8 mouse cellular contexts compared by ENCODE assay signal in genomic region chr6:30205180-30205538, GRCm38 (mm10).
DNase-seq lines count a peak whose midpoint lies in the region; ATAC-seq and TF ChIP-seq lines count a peak whose summit lies in the region.
"Not testable (repeated sequence)": the region's sequence is repeated elsewhere in the genome, so short reads cannot be mapped to it uniquely, and the experiment has no call there.

No protein-coding gene starts in this region.

- TF ChIP-seq EP300 in ES-Bruce4 (IDR thresholded peaks at IDR 0.05; ENCODE audit: insufficient read depth, low read depth, low read length); liver, embryonic 14.5 days (IDR thresholded peaks at IDR 0.05; ENCODE audit: low read depth): not testable (repeated sequence)

- not testable (repeated sequence) for H3K36me3 ChIP-seq in ES-Bruce4 (ENCODE audit: control insufficient read depth, insufficient read depth, low read length, poor library complexity, severe bottlenecking); embryonic facial prominence, embryonic 13.5 days; heart, embryonic 15.5 days; kidney, embryonic 16.5 days (ENCODE audit: insufficient read depth, low read length); liver, embryonic 14.5 days (replicated peaks; ENCODE audit: control insufficient read depth, insufficient read depth, low read depth); midbrain, embryonic 10.5 days; testis, adult 2 months (ENCODE audit: control insufficient read depth, insufficient read depth, low read length)

- H3K4me2 ChIP-seq in embryonic facial prominence, embryonic 13.5 days = peak overlapping the region; percentile 65; the same call in 1 of the 2 replicates
- H3K4me2 ChIP-seq in heart, embryonic 15.5 days = peak overlapping the region; percentile 61; the same call in 1 of the 2 replicates
- H3K4me2 ChIP-seq in kidney, embryonic 16.5 days (replicated peaks; ENCODE audit: low read depth, low read length) = peak overlapping the region; percentile 53; the same call in 1 of the 2 replicates
- H3K4me2 ChIP-seq in liver, embryonic 14.5 days (ENCODE audit: low read depth) = peak overlapping the region; percentile 32

- peak overlapping the region; percentile 31; the same call in 1 of the 2 replicates for H3K4me3 ChIP-seq in ES-Bruce4 (ENCODE audit: low read depth, low read length)
- not testable (repeated sequence) for H3K4me3 ChIP-seq in embryonic facial prominence, embryonic 13.5 days; heart, embryonic 15.5 days; kidney, embryonic 16.5 days (ENCODE audit: low read length); liver, embryonic 14.5 days (ENCODE audit: insufficient read depth in 1 of 2, low read depth in 2 of 2, low read length in 2 of 2); midbrain, embryonic 10.5 days
- H3K4me3 ChIP-seq in testis, adult 2 months (ENCODE audit: control insufficient read depth, low read depth, low read length) = 0 out of 2 replicates have a peak overlapping the region, but pooled peaks have one; percentile 3

- not testable (repeated sequence) for TF ChIP-seq POLR2A in ES-Bruce4 (IDR thresholded peaks at IDR 0.05; ENCODE audit: insufficient read depth, low read length); testis, adult 2 months (IDR thresholded peaks at IDR 0.05; ENCODE audit: control insufficient read depth, low read depth, low read length)

- H3K9me3 ChIP-seq in ES-Bruce4 (replicated peaks; ENCODE audit: control insufficient read depth, insufficient read depth, low read length, poor library complexity, severe bottlenecking); embryonic facial prominence, embryonic 13.5 days; heart, embryonic 15.5 days (replicated peaks); kidney, embryonic 16.5 days (ENCODE audit: low read length); liver, embryonic 14.5 days (ENCODE audit: control insufficient read depth, low read length); midbrain, embryonic 10.5 days (replicated peaks): not testable (repeated sequence)

- not testable (repeated sequence) for H3K4me1 ChIP-seq in ES-Bruce4 (ENCODE audit: control insufficient read depth, insufficient read depth, low read length); embryonic facial prominence, embryonic 13.5 days; heart, embryonic 15.5 days (replicated peaks); kidney, embryonic 16.5 days (ENCODE audit: insufficient read depth, low read length); liver, embryonic 14.5 days (replicated peaks; ENCODE audit: control insufficient read depth in 2 of 2, insufficient read depth in 2 of 2, low read length in 1 of 2); testis, adult 2 months (ENCODE audit: control insufficient read depth, insufficient read depth, low read length)
- H3K4me1 ChIP-seq in midbrain, embryonic 10.5 days = peaks cover 17% of the 10 kb centered on the region

- not testable (repeated sequence) for H3K27ac ChIP-seq in ES-Bruce4 (ENCODE audit: insufficient read depth, low read length); embryonic facial prominence, embryonic 13.5 days; heart, embryonic 15.5 days; kidney, embryonic 16.5 days (ENCODE audit: low read length); liver, embryonic 14.5 days; testis, adult 2 months (ENCODE audit: control insufficient read depth, insufficient read depth, low read depth, low read length)
- peak overlapping the region; percentile 46; the same call in 1 of the 2 replicates for H3K27ac ChIP-seq in midbrain, embryonic 10.5 days (replicated peaks)

- H3K9ac ChIP-seq in ES-Bruce4 (ENCODE audit: low read depth, poor library complexity, severe bottlenecking) = peak overlapping the region; percentile 56
- H3K9ac ChIP-seq in embryonic facial prominence, embryonic 13.5 days = 0 out of 2 replicates have a peak overlapping the region, but pooled peaks have one; percentile 32
- not testable (repeated sequence) for H3K9ac ChIP-seq in heart, embryonic 15.5 days; kidney, embryonic 16.5 days (replicated peaks; ENCODE audit: low read length); liver, embryonic 14.5 days (replicated peaks)

- ATAC-seq in embryonic facial prominence, embryonic 13.5 days (ENCODE audit: insufficient number of reproducible peaks, insufficient read depth, low FRiP score, low TSS enrichment, low read depth); heart, embryonic 15.5 days (replicated peaks; ENCODE audit: insufficient number of reproducible peaks, insufficient read depth, low FRiP score, low read depth); kidney, embryonic 16.5 days (ENCODE audit: low FRiP score, low TSS enrichment); liver, embryonic 14.5 days (ENCODE audit: insufficient read depth): not testable (repeated sequence)

- not testable (repeated sequence) for H3K27me3 ChIP-seq in ES-Bruce4 (ENCODE audit: control insufficient read depth, insufficient read depth, low read length, poor library complexity, severe bottlenecking); embryonic facial prominence, embryonic 13.5 days; heart, embryonic 15.5 days; kidney, embryonic 16.5 days (ENCODE audit: insufficient read depth, low read length); liver, embryonic 14.5 days (ENCODE audit: control insufficient read depth, insufficient read depth, low read length); midbrain, embryonic 10.5 days (ENCODE audit: low read depth, poor library complexity, severe bottlenecking); testis, adult 2 months (ENCODE audit: control insufficient read depth, insufficient read depth, low read length)

- not testable (repeated sequence) for TF ChIP-seq CTCF in ES-Bruce4 (IDR thresholded peaks at IDR 0.05; ENCODE audit: low read depth, low read length); liver, embryonic 14.5 days (IDR thresholded peaks at IDR 0.05; ENCODE audit: low read depth); testis, adult 2 months (IDR thresholded peaks at IDR 0.05; ENCODE audit: control insufficient read depth, insufficient read depth, insufficient replicate concordance, low read depth, low read length)

- DNase-seq in 416B (ENCODE audit: low read depth) = peak; percentile 28
- DNase-seq in liver, embryonic 14.5 days (ENCODE audit: low read depth in 3 of 3, low spot score in 3 of 3); midbrain, embryonic 10.5 days (ENCODE audit: low spot score): not testable (repeated sequence)

- WGBS in embryonic facial prominence, embryonic 13.5 days = 84% methylated on average over 5 of the region's 6 CpGs
- WGBS in heart, embryonic 15.5 days = 72% methylated on average over 6 of the region's 6 CpGs
- WGBS in kidney, embryonic 16.5 days = 85% methylated on average over 5 of the region's 6 CpGs
- WGBS in liver, embryonic 14.5 days (ENCODE audit: insufficient replicate concordance) = 64% methylated on average over 5 of the region's 6 CpGs
- 80% methylated on average over 6 of the region's 6 CpGs for WGBS in midbrain, embryonic 10.5 days
